ENCODE assay signal across 8 mouse cellular contexts in the genomic region with DNA sequence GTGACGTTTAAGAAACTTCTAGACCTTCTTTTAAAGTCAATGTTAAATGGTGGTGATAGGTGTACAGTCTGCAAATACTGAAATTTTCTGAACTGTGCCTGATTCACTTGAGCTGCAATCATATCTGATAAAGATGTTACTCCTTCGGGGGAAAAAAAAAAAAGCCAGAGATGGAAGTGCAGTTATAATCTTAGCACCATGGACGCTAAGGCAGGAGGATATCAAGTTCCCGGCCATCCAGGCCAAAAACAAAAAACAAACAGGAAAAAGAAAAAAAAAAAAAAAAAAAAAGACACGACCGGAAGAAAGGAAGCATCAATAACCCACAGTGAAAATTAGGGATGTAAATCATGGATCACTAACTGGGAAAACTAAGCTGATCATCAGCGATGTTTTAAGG. TPM values are rescaled to one million over a fixed set of nuclear protein-coding genes. Genes with fewer than 3 reads are reported as not detected.
DNase-seq lines count a peak whose midpoint lies in the region; ATAC-seq and TF ChIP-seq lines count a peak whose summit lies in the region.

No protein-coding gene starts in this region.

- H3K36me3 ChIP-seq in heart, embryonic 11.5 days (ENCODE audit: control insufficient read depth, insufficient read depth, low read length): no peaks in the 10 kb centered on the region
- peaks cover 3 to 24% of the 10 kb centered on the region in 2 experiments for H3K36me3 ChIP-seq in CH12.LX (replicated peaks in 1 of 2; ENCODE audit: control insufficient read depth in 1 of 2, insufficient read depth in 1 of 2, low read length in 1 of 2)
- H3K36me3 ChIP-seq in forebrain, embryonic 14.5 days (ENCODE audit: control insufficient read depth, insufficient read depth, low read length): no peaks in the 10 kb centered on the region
- H3K36me3 ChIP-seq in liver, embryonic 14.5 days (replicated peaks; ENCODE audit: control insufficient read depth, insufficient read depth, low read depth): no peaks in the 10 kb centered on the region

- WGBS in heart, embryonic 11.5 days (ENCODE audit: insufficient replicate concordance): 23% methylated on average over 7 of the region's 7 CpGs
- 25% methylated on average over 7 of the region's 7 CpGs for WGBS in forebrain, embryonic 14.5 days
- WGBS in liver, embryonic 14.5 days (ENCODE audit: insufficient replicate concordance): 8% methylated on average over 7 of the region's 7 CpGs

- no peak for TF ChIP-seq RAD21 in CH12.LX (IDR thresholded peaks at IDR 0.05; ENCODE audit: low read depth, low read length)

- H3K27ac ChIP-seq in heart, embryonic 11.5 days (ENCODE audit: low read depth, low read length): no peak overlapping the region
- no peak overlapping the region for H3K27ac ChIP-seq in CH12.LX (ENCODE audit: insufficient read depth, low read depth)
- no peak overlapping the region for H3K27ac ChIP-seq in forebrain, embryonic 14.5 days (ENCODE audit: low read depth, low read length)
- H3K27ac ChIP-seq in liver, embryonic 14.5 days: peak overlapping the region; percentile 99; the same call in 1 of the 2 replicates

- dilution Hi-C loops in CH12.LX (cut with MboI; ENCODE audit: extremely low pct_ligation_motif_present, extremely low pct_unique_long_range_greater_than_20kb, low sequenced_read_pairs): no loop called here

- H3K4me1 ChIP-seq in heart, embryonic 11.5 days (ENCODE audit: control insufficient read depth, insufficient read depth, low read length): peaks cover 18% of the 10 kb centered on the region
- H3K4me1 ChIP-seq in CH12.LX (ENCODE audit: control insufficient read depth in 1 of 2, insufficient read depth in 2 of 2): peaks cover 5 to 21% of the 10 kb centered on the region in 2 experiments; a peak in 3 of 4 replicates
- H3K4me1 ChIP-seq in forebrain, embryonic 14.5 days (ENCODE audit: control insufficient read depth, insufficient read depth, low read length): peaks cover 11% of the 10 kb centered on the region; the same call in 1 of the 2 replicates
- peaks cover 18 to 21% of the 10 kb centered on the region in 2 experiments for H3K4me1 ChIP-seq in liver, embryonic 14.5 days (replicated peaks; ENCODE audit: control insufficient read depth in 2 of 2, insufficient read depth in 2 of 2, low read length in 1 of 2)

- ATAC-seq in heart, embryonic 11.5 days (replicated peaks; ENCODE audit: insufficient number of reproducible peaks, low FRiP score, low TSS enrichment): no peak
- no peak for ATAC-seq in forebrain, embryonic 14.5 days
- ATAC-seq in liver, embryonic 14.5 days (ENCODE audit: insufficient read depth): no peak

- H3K9ac ChIP-seq in heart, embryonic 11.5 days (ENCODE audit: low read depth, low read length): peak overlapping the region; percentile 100
- H3K9ac ChIP-seq in CH12.LX (ENCODE audit: insufficient read depth, low read depth): peak overlapping the region; percentile 99
- H3K9ac ChIP-seq in forebrain, embryonic 14.5 days (ENCODE audit: low read length): peak overlapping the region; percentile 92; the same call in 1 of the 2 replicates
- H3K9ac ChIP-seq in liver, embryonic 14.5 days (replicated peaks): peak overlapping the region; percentile 96

- H3K4me2 ChIP-seq in heart, embryonic 11.5 days: peak overlapping the region; percentile 93
- peak overlapping the region; percentile 94 for H3K4me2 ChIP-seq in CH12.LX (ENCODE audit: insufficient read depth, low read depth, poor library complexity, severe bottlenecking)
- peak overlapping the region; percentile 78 for H3K4me2 ChIP-seq in forebrain, embryonic 14.5 days (ENCODE audit: low read length)
- H3K4me2 ChIP-seq in liver, embryonic 14.5 days (ENCODE audit: low read depth): peak overlapping the region; percentile 90

- H3K79me2 ChIP-seq in CH12.LX (replicated peaks; ENCODE audit: control insufficient read depth, extremely low read depth, insufficient read depth, poor library complexity, severe bottlenecking): peaks cover 53% of the 10 kb centered on the region

- TF ChIP-seq POLR2A in CH12.LX (IDR thresholded peaks at IDR 0.05; ENCODE audit: low read depth, low read length): no peak

- no peaks in the 10 kb centered on the region for H3K27me3 ChIP-seq in heart, embryonic 11.5 days (ENCODE audit: control insufficient read depth, insufficient read depth, low read length)
- no peaks in the 10 kb centered on the region for H3K27me3 ChIP-seq in CH12.LX (replicated peaks)
- no peaks in the 10 kb centered on the region for H3K27me3 ChIP-seq in forebrain, embryonic 14.5 days (replicated peaks; ENCODE audit: control insufficient read depth, insufficient read depth, low read length)
- no peaks in the 10 kb centered on the region for H3K27me3 ChIP-seq in liver, embryonic 14.5 days (ENCODE audit: control insufficient read depth, insufficient read depth, low read length)

- in situ Hi-C loops in CH12.LX (cut with MboI; ENCODE audit: low pct_ligation_motif_present, low pct_unique_long_range_greater_than_20kb, low sequenced_read_pairs): no loop called here

- no peaks in the 10 kb centered on the region for H3K9me3 ChIP-seq in heart, embryonic 11.5 days (replicated peaks; ENCODE audit: control insufficient read depth, low read length)
- H3K9me3 ChIP-seq in CH12.LX (replicated peaks; ENCODE audit: low read length): no peaks in the 10 kb centered on the region
- H3K9me3 ChIP-seq in forebrain, embryonic 14.5 days (replicated peaks; ENCODE audit: control insufficient read depth, low read length): no peaks in the 10 kb centered on the region
- no peaks in the 10 kb centered on the region for H3K9me3 ChIP-seq in liver, embryonic 14.5 days (ENCODE audit: control insufficient read depth, low read length)

- no peak for TF ChIP-seq CTCF in CH12.LX (conservative IDR thresholded peaks at IDR 0.05 in 1 of 2, IDR thresholded peaks at IDR 0.05 in 1 of 2; ENCODE audit: low read depth in 2 of 2, low read length in 2 of 2)
- TF ChIP-seq CTCF in liver, embryonic 14.5 days (IDR thresholded peaks at IDR 0.05; ENCODE audit: low read depth): no peak

- no peak for DNase-seq in heart, postnatal 36 days
- DNase-seq in CH12.LX (ENCODE audit: extremely low read depth): no peak
- no peak for DNase-seq in forebrain, embryonic 14.5 days (ENCODE audit: low spot score)
- DNase-seq in liver, embryonic 14.5 days (ENCODE audit: low read depth in 3 of 3, low spot score in 3 of 3): no peak
- no peak for DNase-seq in frontal cortex, postnatal 25 days (ENCODE audit: low spot score in 2 of 2)
- DNase-seq in ovary, postnatal 36 days (ENCODE audit: low spot score): no peak
- DNase-seq in left cerebral cortex, postnatal 10 days (ENCODE audit: extremely low spot score in 1 of 2, low spot score in 2 of 2): no peak

- TF ChIP-seq EP300 in CH12.LX (IDR thresholded peaks at IDR 0.05; ENCODE audit: low read length): no peak
- TF ChIP-seq EP300 in liver, embryonic 14.5 days (IDR thresholded peaks at IDR 0.05; ENCODE audit: low read depth): no peak

- intact Hi-C loops in heart, postnatal 36 days (cut with DNase I): loop anchor here (2.0 to 10.0 kb wide), 3 partner anchors 71 to 431 kb away; a partner anchor contains a TSS
- intact Hi-C loops in left cerebral cortex, postnatal 10 days (cut with DNase I): no loop called here

- H3K4me3 ChIP-seq in heart, embryonic 11.5 days (ENCODE audit: low read depth, low read length): peak overlapping the region; percentile 97
- peak overlapping the region; percentile 86 to 93 (median 86) for H3K4me3 ChIP-seq in CH12.LX (replicated peaks in 1 of 3; ENCODE audit: low read depth in 2 of 3, low read length in 2 of 3, poor library complexity in 1 of 3)
- H3K4me3 ChIP-seq in forebrain, embryonic 14.5 days (ENCODE audit: low read depth, low read length): peak overlapping the region; percentile 84
- H3K4me3 ChIP-seq in liver, embryonic 14.5 days (ENCODE audit: insufficient read depth in 1 of 2, low read depth in 2 of 2, low read length in 2 of 2): peak overlapping the region; percentile 72 to 95

TF ChIP-seq in CH12.LX, 34 proteins besides CTCF, POLR2A, EP300 and RAD21:
- TF ChIP-seq MAZ (IDR thresholded peaks at IDR 0.05; ENCODE audit: low read depth, low read length): 0 out of 2 replicates have a peak, but pooled peaks have one; percentile 0
- TF ChIP-seq ZNF384 (IDR thresholded peaks at IDR 0.05; ENCODE audit: low read depth, low read length): peak; percentile 85
- TF ChIP-seq GABPA (IDR thresholded peaks at IDR 0.05; ENCODE audit: insufficient replicate concordance, low read depth, low read length): no peak
- no peak for TF ChIP-seq POLR2AphosphoS2 (IDR thresholded peaks at IDR 0.05; ENCODE audit: low read depth, low read length)

RNA-seq across cellular contexts. Expression of a gene that starts 1.3 kb away (rescaled TPM):
- polyA plus RNA-seq in heart, embryonic 11.5 days (2014; fragmentation: Nextera tagmentation; extraction: Ambion mirVana): 3.7 TPM in 2 replicates
- 10 to 100 TPM; 10.4 to 12.7 TPM for total RNA-seq in heart, postnatal 36 days (2021)
- 11.4 and 13.5 TPM in 2 replicates for total RNA-seq in CH12.LX (2012; rRNA removed)
- 10.6 and 10.9 TPM in 2 replicates for total RNA-seq in CH12.LX (2014; rRNA removed)
- polyA plus RNA-seq in CH12.LX (2012; ENCODE audit: insufficient read length, low read depth): 17.8 TPM in 2 replicates
- 3.9 and 4.3 TPM in 2 replicates for polyA plus RNA-seq in forebrain, embryonic 14.5 days (2014; fragmentation: Nextera tagmentation; extraction: Ambion mirVana)
- polyA plus RNA-seq in liver, embryonic 14.5 days (2012; rRNA removed): 3.3 and 4.4 TPM in 2 replicates
- 1.8 and 2.0 TPM in 2 replicates for polyA plus RNA-seq in liver, embryonic 14.5 days (2014; fragmentation: Nextera tagmentation; extraction: Ambion mirVana)
- 10 to 100 TPM; 20.7 to 21.0 TPM for total RNA-seq in left cerebral cortex, postnatal 10 days (2021)
